Mouse (Mus musculus): ENCODE data around the gene Pde6c. TPM values are rescaled to one million over a fixed set of nuclear protein-coding genes. Genes with fewer than 3 reads are reported as not detected.

The Pde6c gene
- polyA plus RNA-seq, 1 experiment: not detected

DNA sequence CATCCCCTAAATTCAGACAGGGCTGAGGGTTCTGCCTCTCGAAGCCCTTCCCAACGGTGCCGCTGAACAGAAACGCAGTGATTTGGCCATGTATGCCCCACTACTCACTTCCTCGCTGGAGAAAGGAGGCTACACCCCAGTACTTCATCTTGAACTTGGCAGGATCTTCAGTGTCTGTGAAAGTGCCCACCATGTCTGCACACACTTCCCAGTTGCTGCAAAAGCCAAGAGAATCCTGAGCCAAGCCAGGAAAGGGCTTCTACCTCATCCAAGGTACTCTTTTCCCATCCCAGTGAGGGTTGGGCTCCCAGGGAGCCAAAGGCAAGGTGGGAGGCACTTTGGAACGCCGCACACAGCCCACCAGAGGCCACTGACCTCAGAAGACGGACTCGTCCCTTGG, 8.7 kb upstream of the Pde6c start:
- no peak for TF ChIP-seq GATA1 (IDR thresholded peaks at IDR 0.05; ENCODE audit: low read length)

DNA sequence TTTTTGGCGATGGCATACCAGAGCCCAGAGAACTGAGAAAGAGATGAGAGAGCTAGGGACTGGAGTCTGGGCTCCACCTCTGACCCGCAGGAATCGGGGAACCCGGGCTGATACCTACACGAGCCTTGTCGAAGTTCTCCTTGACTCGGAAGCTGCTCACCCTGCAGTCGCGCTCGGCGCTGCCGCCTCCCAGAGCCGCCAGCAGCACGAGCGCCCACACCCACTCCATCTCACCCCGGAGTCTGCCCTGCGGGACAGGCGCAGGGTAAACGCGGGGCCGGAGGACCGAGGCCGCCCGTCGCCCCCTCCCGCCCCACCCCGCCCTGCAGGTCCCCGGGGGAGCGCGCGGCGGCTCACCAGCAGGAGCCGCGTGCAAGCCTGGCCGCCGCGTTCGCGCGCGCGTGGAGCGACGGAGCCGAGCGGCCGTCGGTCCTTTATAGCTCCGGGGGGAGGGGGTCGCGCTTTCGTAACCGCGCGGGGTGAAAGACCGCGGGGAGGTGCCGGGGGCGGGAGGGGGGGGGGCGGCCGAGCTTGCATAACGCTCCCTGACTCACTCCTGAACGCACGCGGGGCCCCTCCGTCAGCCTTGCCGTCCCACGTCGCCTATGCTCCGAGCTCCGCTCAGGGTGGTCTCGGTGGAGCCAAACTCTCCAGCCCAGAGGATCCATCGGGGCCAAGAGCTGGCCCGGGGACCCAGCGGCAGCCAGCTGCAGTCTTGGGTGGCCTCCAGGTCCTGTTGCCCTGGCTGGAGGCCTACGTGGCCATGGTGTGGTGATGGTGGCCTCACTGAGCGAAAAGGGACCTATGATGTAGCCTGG, 8.0 kb upstream of the Pde6c start:
- TF ChIP-seq GATA1 (IDR thresholded peaks at IDR 0.05; ENCODE audit: low read length): no peak

DNA sequence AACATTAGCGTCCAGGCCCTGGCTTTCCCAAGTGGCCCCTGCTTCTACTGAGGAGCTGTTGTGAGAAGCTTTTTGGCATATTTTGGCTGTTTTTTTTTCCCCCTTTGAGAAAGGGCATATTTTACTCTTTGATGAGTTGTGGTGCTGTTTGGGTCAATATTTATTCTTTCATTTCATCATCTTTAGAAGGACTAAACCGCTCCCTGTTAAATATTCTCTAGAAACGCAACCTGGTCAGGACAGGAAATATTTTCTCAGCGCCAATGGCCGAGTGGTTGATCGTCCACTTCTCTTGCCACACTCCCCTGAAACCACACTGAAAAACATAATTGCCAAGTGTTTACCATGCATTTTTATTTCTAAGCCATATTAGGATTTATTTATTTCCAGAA, 7.4 kb upstream of the Pde6c start, which contains the start of gene Rbp4:
Gene Rbp4 (minus strand): TSS at position 63 of the 392 bp plus-strand sequence.
- no peak for TF ChIP-seq GATA1 (IDR thresholded peaks at IDR 0.05; ENCODE audit: low read length)

DNA sequence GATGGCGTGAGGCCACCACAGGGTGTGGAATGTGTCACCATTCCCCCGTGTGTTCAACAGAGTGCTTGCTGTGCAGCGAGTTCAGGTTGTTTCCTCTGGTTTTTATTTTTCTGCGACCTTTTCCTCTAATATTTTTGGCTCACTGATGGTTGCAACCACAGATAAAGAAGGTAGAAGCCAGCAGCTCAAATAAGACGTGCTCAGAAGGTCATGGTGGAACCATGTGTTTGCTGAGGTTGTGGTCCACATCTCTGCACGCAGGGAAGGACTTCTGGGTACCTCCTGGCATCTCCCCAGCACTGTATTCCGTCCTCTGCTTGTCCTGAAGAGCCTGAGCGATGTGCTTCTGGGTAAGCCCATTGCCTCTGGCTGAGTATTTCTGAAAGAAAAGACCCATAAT, 5.9 kb upstream of the Pde6c start:
- no peak for TF ChIP-seq GATA1 (IDR thresholded peaks at IDR 0.05; ENCODE audit: low read length)

DNA sequence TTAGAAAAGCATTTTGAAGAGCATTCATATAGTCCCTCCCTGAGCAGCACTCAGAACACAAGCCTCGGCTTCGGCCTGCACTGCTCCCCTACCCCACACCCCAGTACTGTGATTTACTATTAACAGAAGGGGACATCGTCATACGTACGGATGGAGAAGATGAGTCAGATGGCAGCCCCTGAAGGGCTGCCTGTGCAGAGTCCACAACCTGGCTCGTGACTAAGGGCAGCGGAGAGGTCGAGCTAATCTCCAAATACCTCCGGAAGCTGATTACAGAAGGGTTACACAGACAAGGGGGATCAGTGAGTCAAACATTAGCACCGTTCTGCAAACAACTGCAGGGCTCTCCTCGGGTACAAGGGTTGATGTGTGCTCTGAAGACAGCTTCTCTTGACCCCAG, 1.4 kb downstream of the Pde6c start:
- no peak for TF ChIP-seq GATA1 (IDR thresholded peaks at IDR 0.05; ENCODE audit: low read length)

DNA sequence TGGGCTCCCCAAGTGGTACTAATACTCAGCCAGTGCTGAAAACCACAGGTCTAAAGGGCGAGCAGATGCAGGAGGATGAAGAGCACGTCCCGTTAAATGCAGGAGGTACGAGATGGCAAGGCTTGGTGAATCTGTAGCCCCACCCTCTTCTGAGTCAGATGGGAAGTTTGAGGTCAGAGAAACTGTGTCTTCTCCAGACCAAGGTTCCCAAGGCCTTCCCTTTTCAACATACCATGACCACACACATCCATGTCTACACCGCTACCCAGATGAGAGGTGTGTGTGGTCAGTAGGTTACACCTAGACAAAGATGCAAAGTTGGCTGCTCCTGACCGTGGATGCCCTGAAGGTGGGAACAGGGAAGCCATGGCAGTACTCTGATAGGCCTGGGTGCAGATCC, 2.2 kb downstream of the Pde6c start:
- no peak for TF ChIP-seq GATA1 (IDR thresholded peaks at IDR 0.05; ENCODE audit: low read length)

DNA sequence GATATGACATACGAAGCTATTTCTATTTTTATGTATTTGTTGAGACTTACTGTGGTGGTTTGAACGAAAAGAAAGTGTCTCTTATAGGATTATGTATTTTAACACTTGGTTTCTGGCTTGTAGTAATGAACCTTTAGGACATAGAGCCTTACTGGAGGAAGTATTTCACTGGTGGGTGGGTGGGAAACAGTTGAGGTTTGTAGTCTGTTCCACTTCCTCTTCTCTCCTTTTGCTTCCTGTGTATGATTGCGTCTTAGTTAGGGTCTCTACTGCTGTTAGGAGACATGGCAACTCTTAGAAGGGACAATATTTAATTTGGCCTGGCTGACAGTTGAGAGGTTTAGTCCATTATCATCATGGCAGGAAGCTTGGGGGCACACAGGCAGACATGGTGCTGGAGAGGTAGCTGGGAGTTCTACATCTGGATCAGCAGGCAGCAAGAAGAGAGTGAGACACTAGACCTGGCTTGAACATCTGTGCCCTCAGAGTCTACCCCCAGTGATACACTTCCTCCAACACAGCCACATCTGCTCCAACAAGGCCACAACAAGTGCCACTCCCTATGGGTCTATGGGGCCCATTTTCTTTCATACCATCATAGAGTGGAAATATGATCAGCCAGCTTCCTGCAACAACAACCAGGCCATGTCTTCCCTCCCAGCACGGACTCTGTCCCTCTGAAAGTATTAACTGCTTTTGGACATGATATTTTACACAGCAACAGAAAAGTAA, 11.1 kb downstream of the Pde6c start:
- no peak for TF ChIP-seq GATA1 (IDR thresholded peaks at IDR 0.05; ENCODE audit: low read length)

DNA sequence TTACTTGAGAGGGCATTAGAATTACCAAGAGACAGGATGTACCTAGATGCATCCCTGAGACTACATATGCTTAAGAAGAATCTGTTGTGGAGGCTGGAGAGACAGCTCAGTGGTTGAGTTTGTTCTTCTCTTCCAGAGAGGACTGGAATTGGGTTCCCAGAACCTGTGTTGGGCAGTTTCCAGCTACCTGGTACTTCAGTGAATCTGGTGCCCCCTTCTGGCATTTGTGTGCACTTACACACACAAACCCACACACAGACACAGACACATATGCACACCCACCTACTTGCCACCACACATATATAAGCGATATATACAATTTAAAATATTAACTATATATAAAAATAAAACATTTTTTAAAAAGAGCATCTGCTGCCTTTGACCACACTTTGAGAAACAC, 23.7 kb downstream of the Pde6c start:
- TF ChIP-seq GATA1 (IDR thresholded peaks at IDR 0.05; ENCODE audit: low read length): no peak

DNA sequence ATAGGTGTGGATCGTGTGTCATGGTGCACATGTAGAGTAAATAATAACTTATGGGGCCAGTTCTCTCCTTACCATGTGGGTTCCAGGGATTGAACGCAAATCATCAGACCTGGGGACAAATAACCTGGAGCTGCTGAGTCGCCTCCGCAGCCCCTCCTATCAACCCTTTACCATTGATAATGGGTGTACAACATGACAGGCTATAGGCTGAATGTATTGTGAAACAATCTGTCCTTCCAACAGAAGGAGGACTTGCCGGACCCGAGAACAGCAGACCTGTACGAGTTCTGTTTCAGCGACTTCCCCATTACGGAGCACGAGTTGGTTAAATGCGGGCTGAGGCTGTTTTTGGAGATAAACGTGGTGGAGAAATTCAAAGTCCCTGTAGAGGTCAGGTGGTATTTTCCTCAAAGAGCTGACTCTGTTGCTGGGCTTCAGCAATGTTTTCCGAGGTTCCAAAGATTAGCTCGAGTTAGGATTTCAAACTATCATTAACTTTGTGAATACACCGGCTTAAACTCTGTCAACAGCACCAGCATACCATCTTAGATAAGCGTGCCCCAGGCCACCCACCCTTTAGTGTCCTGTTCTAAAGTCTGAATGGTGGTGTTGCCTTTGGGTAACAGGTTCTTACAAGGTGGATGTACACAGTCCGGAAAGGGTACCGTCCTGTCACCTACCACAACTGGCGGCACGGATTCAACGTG, 29.2 kb downstream of the Pde6c start:
- no peak for TF ChIP-seq GATA1 (IDR thresholded peaks at IDR 0.05; ENCODE audit: low read length)

DNA sequence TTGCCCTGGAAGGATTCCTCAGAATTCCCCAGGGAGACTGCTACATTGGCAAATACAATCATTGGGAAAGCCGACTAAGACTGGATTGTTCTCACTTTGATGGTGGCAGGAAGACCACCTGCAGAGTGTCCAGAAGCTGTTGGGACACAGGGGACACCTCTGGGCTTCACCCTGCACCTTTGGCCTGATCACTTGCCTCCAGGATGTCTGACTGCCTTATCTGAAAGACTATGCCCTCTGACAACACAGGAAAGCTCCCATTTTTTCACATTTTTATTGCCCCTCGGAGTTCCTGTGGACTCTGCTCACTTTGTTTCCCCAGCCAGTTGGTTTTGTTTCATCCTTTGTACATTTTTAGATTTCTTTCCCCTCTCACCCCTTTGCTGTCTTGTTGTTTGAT, 32.1 kb downstream of the Pde6c start:
- TF ChIP-seq GATA1 (IDR thresholded peaks at IDR 0.05; ENCODE audit: low read length): no peak

DNA sequence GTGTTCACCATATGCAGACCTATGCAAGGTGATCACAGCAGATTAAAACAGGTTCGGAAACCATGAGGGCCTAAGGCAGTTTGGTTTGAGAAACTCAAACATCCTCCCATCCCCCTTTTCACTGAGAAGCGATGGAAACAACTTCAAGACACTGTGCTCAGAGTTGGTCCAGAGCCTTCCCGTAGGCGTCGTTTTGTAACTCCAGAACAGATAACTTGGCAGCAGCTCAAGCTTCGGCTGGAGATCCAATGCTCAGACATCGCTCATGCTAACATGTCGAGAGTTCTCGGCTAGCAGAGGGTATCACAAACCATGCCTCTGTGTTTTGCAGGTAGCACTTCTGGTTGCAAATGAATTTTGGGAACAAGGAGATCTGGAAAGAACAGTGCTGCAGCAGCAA, 47.1 kb downstream of the Pde6c start:
- TF ChIP-seq GATA1 (IDR thresholded peaks at IDR 0.05; ENCODE audit: low read length): no peak

DNA sequence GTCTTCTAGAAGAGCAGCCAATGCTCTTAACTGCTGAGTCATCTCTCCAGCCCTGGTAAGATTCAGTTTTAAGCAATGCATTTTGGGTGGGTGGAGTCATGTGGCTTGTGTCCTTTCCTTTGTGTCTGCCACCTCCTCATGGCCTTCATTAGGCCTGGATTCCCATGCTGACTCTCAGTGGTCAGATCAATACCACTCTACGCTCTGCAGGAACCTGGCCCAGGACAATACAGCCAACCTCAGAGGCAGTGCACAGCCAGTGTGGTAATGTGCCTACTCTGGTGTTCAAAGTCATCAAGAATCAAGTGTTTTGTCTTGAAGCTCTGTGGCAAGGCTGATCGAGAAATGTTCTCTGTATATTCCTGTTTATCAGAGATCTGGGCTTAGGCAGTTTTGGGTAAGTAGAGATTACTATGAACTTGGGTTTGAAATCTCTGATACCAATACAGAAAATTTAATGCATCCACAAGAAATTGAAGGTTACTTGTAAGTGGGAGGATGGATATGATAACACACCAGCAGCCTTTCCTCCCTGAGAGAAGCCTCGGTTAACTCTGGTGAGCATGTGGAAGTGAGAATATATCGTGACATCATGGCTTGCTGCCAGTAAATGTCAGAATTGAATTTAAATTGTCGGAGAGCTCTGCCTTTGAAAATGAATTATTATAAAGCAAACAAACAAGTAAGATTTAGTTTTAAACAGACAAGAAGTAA, 54.2 kb downstream of the Pde6c start:
- TF ChIP-seq GATA1 (IDR thresholded peaks at IDR 0.05; ENCODE audit: low read length): no peak

DNA sequence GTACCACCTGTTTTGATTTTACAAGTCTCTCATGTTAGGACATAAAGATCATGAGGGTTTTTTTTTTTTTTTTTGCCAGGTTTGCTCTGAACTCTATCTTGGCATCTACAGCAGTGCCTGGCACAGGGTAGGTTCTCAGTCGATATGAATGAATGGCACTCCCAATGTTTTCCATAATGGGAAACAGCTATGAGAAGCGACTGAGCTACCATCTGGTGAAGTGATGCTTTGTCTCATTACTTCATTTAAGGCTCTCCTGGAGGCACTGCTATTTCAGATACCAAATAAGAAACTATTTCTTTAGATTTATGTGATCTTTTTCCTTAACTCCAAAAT, 54.7 kb downstream of the Pde6c start:
- no peak for TF ChIP-seq GATA1 (IDR thresholded peaks at IDR 0.05; ENCODE audit: low read length)

DNA sequence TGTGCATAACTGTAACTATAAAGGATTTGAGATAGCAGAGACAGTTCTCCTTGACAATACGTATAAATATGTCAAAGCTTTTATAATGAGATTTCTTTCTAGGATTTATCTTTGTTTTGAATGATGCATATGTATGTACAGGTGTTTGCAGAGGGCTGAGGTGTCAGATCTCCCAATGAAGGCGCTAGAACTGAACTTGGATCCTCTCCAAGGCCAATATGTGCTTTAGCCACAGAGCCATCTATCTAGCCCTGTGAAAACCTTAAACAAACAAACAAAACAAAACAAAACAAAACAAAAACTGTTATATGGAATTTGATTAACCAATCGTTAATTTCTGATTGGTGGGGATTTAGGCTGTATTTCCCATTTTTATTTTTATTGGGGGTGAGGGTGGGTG, 58.0 kb downstream of the Pde6c start:
- TF ChIP-seq GATA1 (IDR thresholded peaks at IDR 0.05; ENCODE audit: low read length): no peak

DNA sequence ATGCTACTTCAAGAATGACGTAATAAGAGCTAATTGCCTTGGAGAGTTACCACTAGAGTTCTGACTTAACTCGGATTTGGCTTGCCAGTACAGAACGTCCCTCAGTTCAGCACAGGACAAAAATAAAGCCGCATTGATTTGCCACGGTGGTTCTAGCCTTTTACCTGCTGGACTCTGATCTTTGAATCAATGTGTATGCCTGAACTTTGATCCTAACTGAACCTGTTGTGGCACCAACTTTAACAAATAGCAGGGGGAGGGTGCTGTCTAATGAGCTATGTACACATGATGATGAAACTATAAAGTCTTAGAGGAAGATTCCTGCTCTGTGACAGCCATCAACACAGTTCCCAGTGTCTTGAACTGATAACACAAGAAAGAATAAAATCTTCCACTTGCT, 58.9 kb downstream of the Pde6c start:
- no peak for TF ChIP-seq GATA1 (IDR thresholded peaks at IDR 0.05; ENCODE audit: low read length)

DNA sequence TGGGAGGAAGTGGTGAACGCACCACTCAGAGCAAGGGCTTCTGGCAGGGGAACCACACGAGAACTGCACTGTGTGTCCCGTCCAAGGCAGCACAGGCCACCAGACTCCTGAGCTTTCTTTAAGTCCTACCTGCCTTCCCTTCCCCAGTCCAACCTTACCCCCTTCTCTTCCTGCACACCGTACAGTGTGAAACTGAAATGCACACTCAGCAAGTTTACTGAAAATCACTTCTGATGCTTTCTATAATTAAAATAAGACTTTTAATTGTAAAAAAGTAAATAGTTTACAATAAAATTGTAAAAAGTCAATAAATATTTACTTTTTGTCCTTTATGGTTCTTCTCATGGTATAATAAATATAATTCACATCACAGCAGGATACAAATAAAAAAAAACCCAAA, 62.7 kb downstream of the Pde6c start:
- TF ChIP-seq GATA1 (IDR thresholded peaks at IDR 0.05; ENCODE audit: low read length): no peak
